Mouse (Mus musculus) liver, embryonic 11.5 days (tissue): ENCODE measurements around the gene Slc35e3. TPM values are rescaled to one million over a fixed set of nuclear protein-coding genes. Genes with fewer than 3 reads are reported as not detected.
"Not testable (repeated sequence)": the region's sequence is repeated elsewhere in the genome, so short reads cannot be mapped to it uniquely, and the experiment has no call there.

ENCODE experiments used
- ATAC-seq: fragments of 200-750 bp; cut with Nextera tagmentation; replicated peaks from 2 replicates; pipeline ENCODE4 v1.8.0; 2017; ENCODE audit warnings: moderate number of reproducible peaks, mild to moderate bottlenecking, moderate TSS enrichment, moderate library complexity; ENCODE audit not compliant: low FRiP score
- DNase-seq: peaks from one replicate; pipeline ENCODE4 v3.0.0-alpha.2; 2017; ENCODE audit warnings: low spot score
- H3K27ac ChIP-seq: fragments of 300-500 bp; sonication (generic); 2 replicates; pipeline ENCODE4 v1.5.1; 2014; ENCODE audit warnings: mild to moderate bottlenecking, low read depth, low read length, control low read depth
- H3K27me3 ChIP-seq: fragments of 300-500 bp; sonication (generic); replicated peaks from 2 replicates; pipeline ENCODE4 v1.6.1; 2014; ENCODE audit warnings: low read length, mixed read lengths; ENCODE audit not compliant: control insufficient read depth, insufficient read depth
- H3K36me3 ChIP-seq: fragments of 300-500 bp; sonication (generic); 2 replicates; pipeline ENCODE4 v1.6.1; 2014; ENCODE audit warnings: mild to moderate bottlenecking, low read length, moderate library complexity, mixed read lengths; ENCODE audit not compliant: control insufficient read depth, insufficient read depth
- H3K4me1 ChIP-seq: fragments of 300-500 bp; sonication (generic); replicated peaks from 2 replicates; pipeline ENCODE4 v1.6.1; 2014; ENCODE audit warnings: low read length, mixed read lengths; ENCODE audit not compliant: control insufficient read depth, insufficient read depth
- H3K4me2 ChIP-seq: fragments of 300-500 bp; sonication (generic); 2 replicates; pipeline ENCODE4 v1.6.1; 2014; ENCODE audit warnings: mild to moderate bottlenecking, control low read depth, moderate library complexity
- H3K4me3 ChIP-seq: fragments of 300-500 bp; sonication (generic); 2 replicates; pipeline ENCODE4 v1.5.1; 2014; ENCODE audit warnings: low read depth, low read length, control low read depth
- H3K9ac ChIP-seq: fragments of 300-500 bp; sonication (generic); 2 replicates; pipeline ENCODE4 v1.6.1; 2014; ENCODE audit warnings: low read depth, low read length, control low read depth
- H3K9me3 ChIP-seq: fragments of 300-500 bp; sonication (generic); 2 replicates; pipeline ENCODE4 v1.6.1; 2016; ENCODE audit warnings: low read length, inconsistent platforms, mixed read lengths; ENCODE audit not compliant: control insufficient read depth
- WGBS: fragments of 180-500 bp; shearing (Covaris S2); extraction: QIAGEN DNeasy Blood & Tissue Kit; methylation state at CpG from one replicate; pipeline ENCODE4 v1.1.7; 2014; 5-methylcytosine and 5-hydroxymethylcytosine counted together
- polyA plus RNA-seq: library from polyadenylated mRNA; unstranded; fragments of >200 nt; fragmentation: Nextera tagmentation; extraction: Ambion mirVana; gene quantifications from 2 replicates; pipeline ENCODE4 v1.2.1, GENCODE M21; 2014

Slc35e3 gene
- polyA plus RNA-seq, 1 experiment from 2014 or later: 7.2 TPM

DNA sequence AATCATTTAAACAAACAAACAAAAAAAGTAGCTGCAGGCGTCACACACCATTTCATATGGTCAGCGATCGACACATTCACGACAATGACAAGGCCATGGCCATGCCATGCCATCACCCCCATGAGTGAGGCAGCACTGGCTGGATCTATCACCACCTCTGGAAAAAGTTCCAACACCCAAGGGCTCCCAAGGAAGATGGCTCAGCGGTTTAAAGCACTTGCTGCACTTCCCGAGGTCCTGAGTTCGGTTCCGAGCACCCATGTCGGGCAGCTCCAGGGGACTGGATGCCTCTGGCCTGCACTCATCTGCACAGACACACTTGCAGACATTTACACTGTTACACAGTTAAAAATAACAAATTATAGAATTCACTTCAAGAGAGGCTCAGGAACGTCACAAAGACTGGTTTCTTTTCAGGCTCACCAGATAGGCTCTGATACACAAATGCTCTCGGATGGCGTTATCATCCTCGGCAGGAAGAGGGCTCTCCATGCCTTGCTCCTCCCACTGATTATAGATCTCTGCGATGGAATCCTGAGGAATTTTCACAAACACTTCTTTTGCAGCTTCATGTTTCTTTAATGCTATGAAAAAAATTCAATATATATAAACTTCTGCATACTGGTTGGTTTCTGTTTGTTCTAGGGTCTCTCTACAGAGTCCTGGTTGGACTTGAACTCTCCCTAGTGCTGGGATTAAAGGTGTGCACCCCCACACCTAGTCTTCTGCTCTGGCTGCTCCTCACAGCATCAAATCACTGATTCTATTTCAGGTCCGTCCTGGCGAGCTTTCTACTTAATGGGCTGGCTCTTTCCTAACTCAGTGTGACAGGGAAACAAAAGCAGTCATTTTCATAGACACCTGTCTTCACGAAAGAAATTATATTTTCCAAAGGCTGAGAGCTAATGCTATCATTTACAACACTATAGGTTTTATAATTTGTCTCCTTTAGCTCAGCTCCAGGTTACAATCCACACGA is 12.9 kb upstream of the Slc35e3 start:
- no peak overlapping the region for H3K9ac ChIP-seq
- ATAC-seq (no peak), DNase-seq (no peak)
- 86% methylated on average over 18 of the region's 18 CpGs for WGBS
- H3K9me3 ChIP-seq: no peaks in the 10 kb centered on the region
- H3K4me2 ChIP-seq: no peak overlapping the region
- no peak overlapping the region for H3K27ac ChIP-seq
- no peak overlapping the region for H3K4me3 ChIP-seq
- no peaks in the 10 kb centered on the region for H3K27me3 ChIP-seq
- H3K36me3 ChIP-seq: peaks cover 73% of the 10 kb centered on the region
- no peaks in the 10 kb centered on the region for H3K4me1 ChIP-seq

DNA sequence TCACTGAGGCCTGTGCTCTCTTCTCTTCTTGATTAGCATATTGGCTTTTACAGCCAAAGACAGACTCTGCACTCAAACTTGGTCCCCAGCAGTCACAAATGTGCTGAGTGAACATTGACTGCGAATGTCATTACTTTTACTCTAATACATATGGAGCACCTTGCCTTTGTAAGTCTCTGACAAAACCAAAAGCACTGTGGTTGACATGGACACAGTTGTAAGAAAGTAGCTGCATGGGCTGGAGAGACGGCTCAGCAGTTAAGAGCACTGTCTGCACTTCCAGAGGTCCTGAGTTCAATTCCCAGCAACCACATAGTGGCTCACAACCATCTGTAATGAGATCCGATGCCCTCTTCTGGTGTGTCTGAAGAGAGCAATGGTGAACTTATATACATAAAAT is 12.2 kb upstream of the Slc35e3 start:
- ATAC-seq: not testable (repeated sequence)

DNA sequence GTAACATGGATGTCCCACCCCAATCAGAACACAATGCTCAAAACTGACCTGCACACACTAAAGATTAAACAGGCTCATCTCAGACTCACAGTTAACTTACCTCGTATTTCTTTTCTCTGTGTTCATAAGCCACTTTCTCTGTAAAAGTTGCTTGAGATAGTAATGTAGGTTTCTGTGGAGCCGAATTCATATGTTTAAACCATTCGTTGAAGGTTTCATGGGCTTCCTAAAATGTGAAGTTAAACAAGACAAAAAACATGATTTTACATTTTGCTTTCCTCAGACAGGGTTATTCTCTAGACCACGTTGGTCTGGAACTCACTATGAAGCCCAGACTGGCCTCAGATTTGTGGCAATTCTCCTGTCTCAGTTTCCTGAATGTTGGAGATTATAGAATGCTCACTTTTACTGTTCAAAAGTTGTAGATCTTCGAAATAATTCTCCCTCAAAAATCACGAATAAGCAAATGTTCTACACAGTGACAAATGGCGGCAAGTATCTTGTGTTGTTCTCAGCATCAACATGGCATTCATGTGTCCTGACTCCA is 11.7 kb upstream of the Slc35e3 start:
- DNase-seq: no peak
- Histone ChIP-seq H3K27ac (no peak overlapping the region), H3K27me3 (no peaks in the 10 kb centered on the region), H3K4me1 (no peaks in the 10 kb centered on the region), H3K4me2 (no peak overlapping the region), H3K9me3 (no peaks in the 10 kb centered on the region), H3K4me3 (no peak overlapping the region), H3K9ac (no peak overlapping the region), H3K36me3 (peaks cover 71% of the 10 kb centered on the region)
- 90% methylated on average over 7 of the region's 7 CpGs for WGBS
- no peak for ATAC-seq

More for the DNA sequence above, 12.2 kb upstream of the Slc35e3 start:
- not testable (repeated sequence) for H3K27ac ChIP-seq, H3K27me3 ChIP-seq, H3K9ac ChIP-seq, DNase-seq, H3K4me2 ChIP-seq, H3K4me1 ChIP-seq, H3K4me3 ChIP-seq, H3K9me3 ChIP-seq
- 94% methylated on average over 3 of the region's 3 CpGs for WGBS
- H3K36me3 ChIP-seq: peaks cover 71% of the 10 kb centered on the region

GRCm38 (mm10) chr10:117757259-117757658 is 11.1 kb upstream of the Slc35e3 start:
- 90% methylated on average over 1 of the region's 1 CpGs for WGBS
- Histone ChIP-seq H3K4me2 (no peak overlapping the region), H3K4me1 (no peaks in the 10 kb centered on the region), H3K36me3 (peaks cover 74% of the 10 kb centered on the region), H3K27ac (no peak overlapping the region), H3K4me3 (no peak overlapping the region), H3K27me3 (no peaks in the 10 kb centered on the region), H3K9ac (no peak overlapping the region), H3K9me3 (no peaks in the 10 kb centered on the region)
- ATAC-seq (no peak), DNase-seq (no peak)

- no peak overlapping the region for H3K27ac ChIP-seq
- H3K36me3 ChIP-seq: peaks cover 75% of the 10 kb centered on the region
- ATAC-seq: no peak
- H3K27me3 ChIP-seq: no peaks in the 10 kb centered on the region
- H3K9me3 ChIP-seq: no peaks in the 10 kb centered on the region
- H3K4me3 ChIP-seq: no peak overlapping the region
- 88% methylated on average over 5 of the region's 5 CpGs for WGBS
- no peaks in the 10 kb centered on the region for H3K4me1 ChIP-seq
- no peak overlapping the region for H3K4me2 ChIP-seq
- DNase-seq: no peak
- no peak overlapping the region for H3K9ac ChIP-seq
Observed at GRCm38 (mm10) chr10:117756784-117757183, 10.6 kb upstream of the Slc35e3 start.

- H3K4me3 ChIP-seq: no peak overlapping the region
- no peaks in the 10 kb centered on the region for H3K4me1 ChIP-seq
- DNase-seq (no peak), ATAC-seq (no peak)
- H3K9ac ChIP-seq: no peak overlapping the region
- H3K36me3 ChIP-seq: peaks cover 75% of the 10 kb centered on the region
- no peaks in the 10 kb centered on the region for H3K9me3 ChIP-seq
- 80% methylated on average over 11 of the region's 11 CpGs for WGBS
- peak overlapping the region; percentile 54 for H3K27ac ChIP-seq
- no peaks in the 10 kb centered on the region for H3K27me3 ChIP-seq
- H3K4me2 ChIP-seq: no peak overlapping the region
Observed at GRCm38 (mm10) chr10:117755799-117756467, 9.8 kb upstream of the Slc35e3 start.

DNA sequence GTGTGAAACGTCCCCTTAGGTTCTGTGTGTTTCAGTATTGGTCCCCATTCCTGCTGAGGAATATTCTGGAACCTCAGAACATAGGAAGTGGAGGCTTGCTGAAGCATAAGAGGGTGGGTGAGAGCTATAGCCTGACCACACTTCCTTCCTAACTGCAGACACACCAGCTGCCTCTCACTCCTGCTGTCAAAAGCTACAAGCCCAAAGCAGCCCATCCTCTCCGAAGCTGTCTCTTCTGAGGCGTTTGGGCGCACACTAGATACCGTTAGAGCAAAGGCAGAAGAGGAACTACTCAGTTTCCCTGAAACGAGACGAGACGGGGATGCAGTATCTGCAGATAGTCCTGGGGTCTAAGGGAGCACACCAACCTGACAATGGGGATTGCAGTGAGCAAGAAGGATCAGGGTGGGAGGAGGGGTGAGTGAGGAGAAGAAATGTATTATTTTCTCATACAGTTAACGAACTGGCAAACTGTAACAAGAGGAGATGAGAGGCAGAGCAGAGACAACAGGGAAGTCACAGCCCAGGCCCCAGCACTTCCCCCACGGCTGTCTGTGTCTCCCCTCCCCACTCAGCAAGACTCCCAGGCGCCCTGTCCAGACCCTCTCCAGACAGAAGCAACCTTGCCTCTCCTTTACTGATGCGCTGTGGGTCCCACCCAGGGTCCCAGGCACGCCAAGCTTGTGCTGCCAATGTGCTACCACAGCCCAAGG is 9.1 kb upstream of the Slc35e3 start:
- peak; percentile 20; the same call in 1 of the 2 replicates for ATAC-seq
- Histone ChIP-seq H3K4me3 (no peak overlapping the region), H3K9ac (no peak overlapping the region), H3K27ac (peak overlapping the region; percentile 54), H3K36me3 (peaks cover 74% of the 10 kb centered on the region), H3K9me3 (no peaks in the 10 kb centered on the region), H3K4me2 (no peak overlapping the region; the same call in 1 of the 2 replicates), H3K4me1 (no peaks in the 10 kb centered on the region), H3K27me3 (no peaks in the 10 kb centered on the region)
- DNase-seq: no peak
- 66% methylated on average over 13 of the region's 13 CpGs for WGBS

DNA sequence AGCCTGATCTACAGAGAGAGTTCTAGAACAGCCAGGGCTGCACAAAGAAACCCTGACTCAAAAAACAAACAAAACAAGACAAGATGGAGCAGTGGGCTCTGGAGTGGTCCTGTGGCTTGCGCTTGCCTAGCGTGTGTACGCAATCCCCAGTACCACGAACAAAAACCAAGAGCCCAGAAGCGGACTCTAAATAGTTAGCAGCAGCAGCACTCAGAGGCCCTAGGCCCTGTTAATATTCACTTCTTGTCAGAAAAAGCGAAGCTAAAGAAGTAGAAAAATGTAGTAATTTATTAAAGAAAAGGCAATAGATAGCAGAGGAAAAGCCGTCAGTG is 8.4 kb upstream of the Slc35e3 start:
- Histone ChIP-seq H3K4me2 (no peak overlapping the region), H3K4me1 (no peaks in the 10 kb centered on the region), H3K27ac (no peak overlapping the region), H3K9ac (no peak overlapping the region), H3K36me3 (peaks cover 75% of the 10 kb centered on the region), H3K4me3 (no peak overlapping the region), H3K27me3 (no peaks in the 10 kb centered on the region), H3K9me3 (no peaks in the 10 kb centered on the region)
- no peak for ATAC-seq
- no peak for DNase-seq
- 91% methylated on average over 7 of the region's 7 CpGs for WGBS
